Mouse (Mus musculus): ENCODE data around the gene Gm11555. TPM values are rescaled to one million over a fixed set of nuclear protein-coding genes. Genes with fewer than 3 reads are reported as not detected.
"Not testable (repeated sequence)": the region's sequence is repeated elsewhere in the genome, so short reads cannot be mapped to it uniquely, and the experiment has no call there.

Gm11555 gene
- polyA plus RNA-seq (2012; rRNA removed), result not detected in 2 replicates
- not detected in 2 replicates for polyA plus RNA-seq (2014; fragmentation: Nextera tagmentation; extraction: Ambion mirVana)

- H3K4me1 ChIP-seq (replicated peaks; ENCODE audit: control insufficient read depth in 2 of 2, insufficient read depth in 2 of 2, low read length in 1 of 2), result no peaks in the 10 kb centered on the region
- TF ChIP-seq CTCF (IDR thresholded peaks at IDR 0.05; ENCODE audit: low read depth) (no peak), EP300 (IDR thresholded peaks at IDR 0.05; ENCODE audit: low read depth) (no peak)
- no peaks in the 10 kb centered on the region for H3K36me3 ChIP-seq (replicated peaks; ENCODE audit: control insufficient read depth, insufficient read depth, low read depth)
- H3K4me3 ChIP-seq (ENCODE audit: insufficient read depth in 1 of 2, low read depth in 2 of 2, low read length in 2 of 2), result no peak within 1 kb of the TSS
- H3K27me3 ChIP-seq (ENCODE audit: control insufficient read depth, insufficient read depth, low read length), result no peaks in the 10 kb centered on the region
- ATAC-seq (ENCODE audit: insufficient read depth) (no peak), DNase-seq (ENCODE audit: low read depth in 3 of 3, low spot score in 3 of 3) (no peak)
- WGBS (ENCODE audit: insufficient replicate concordance), result 44% methylated on average over 2 of the region's 2 CpGs
- H3K4me2 ChIP-seq (ENCODE audit: low read depth), result no peak within 1 kb of the TSS
- no peak within 1 kb of the TSS for H3K27ac ChIP-seq
- no peaks in the 10 kb centered on the region for H3K9me3 ChIP-seq (ENCODE audit: control insufficient read depth, low read length)
- H3K9ac ChIP-seq (replicated peaks), result no peak within 1 kb of the TSS
Measured at GRCm38 (mm10) chr11:99650136-99650535, at the start of gene Gm11555. Gene Gm11555 (minus strand): TSS chr11:99650236.

GRCm38 (mm10) chr11:99690463-99690862 is 40.4 kb upstream of the Gm11555 start, which contains the start of gene Gm14190:
Gene Gm14190 (minus strand): TSS chr11:99690740.
- no peak within 1 kb of the TSS for H3K9ac ChIP-seq (replicated peaks)
- H3K9me3 ChIP-seq (ENCODE audit: control insufficient read depth, low read length), result no peaks in the 10 kb centered on the region
- ATAC-seq (ENCODE audit: insufficient read depth) (no peak), DNase-seq (ENCODE audit: low read depth in 3 of 3, low spot score in 3 of 3) (no peak)
- H3K27me3 ChIP-seq (ENCODE audit: control insufficient read depth, insufficient read depth, low read length), result no peaks in the 10 kb centered on the region
- no peak within 1 kb of the TSS for H3K4me3 ChIP-seq (ENCODE audit: insufficient read depth in 1 of 2, low read depth in 2 of 2, low read length in 2 of 2)
- no peak within 1 kb of the TSS for H3K4me2 ChIP-seq (ENCODE audit: low read depth)
- no peak within 1 kb of the TSS for H3K27ac ChIP-seq
- no peak for TF ChIP-seq EP300 (IDR thresholded peaks at IDR 0.05; ENCODE audit: low read depth)
- TF ChIP-seq CTCF (IDR thresholded peaks at IDR 0.05; ENCODE audit: low read depth), result no peak
- 43% methylated on average over 1 of the region's 1 CpGs for WGBS (ENCODE audit: insufficient replicate concordance)
- H3K4me1 ChIP-seq (replicated peaks; ENCODE audit: control insufficient read depth in 2 of 2, insufficient read depth in 2 of 2, low read length in 1 of 2), result no peaks in the 10 kb centered on the region
- no peaks in the 10 kb centered on the region for H3K36me3 ChIP-seq (replicated peaks; ENCODE audit: control insufficient read depth, insufficient read depth, low read depth)

- 34% methylated on average over 1 of the region's 1 CpGs for WGBS (ENCODE audit: insufficient replicate concordance)
- H3K4me2 ChIP-seq (ENCODE audit: low read depth); H3K4me3 ChIP-seq (ENCODE audit: insufficient read depth in 1 of 2, low read depth in 2 of 2, low read length in 2 of 2); H3K36me3 ChIP-seq (replicated peaks; ENCODE audit: control insufficient read depth, insufficient read depth, low read depth); DNase-seq (ENCODE audit: low read depth in 3 of 3, low spot score in 3 of 3); H3K9me3 ChIP-seq (ENCODE audit: control insufficient read depth, low read length); ATAC-seq (ENCODE audit: insufficient read depth); H3K27me3 ChIP-seq (ENCODE audit: control insufficient read depth, insufficient read depth, low read length); H3K4me1 ChIP-seq (replicated peaks; ENCODE audit: control insufficient read depth in 2 of 2, insufficient read depth in 2 of 2, low read length in 1 of 2); H3K9ac ChIP-seq (replicated peaks); H3K27ac ChIP-seq: not testable (repeated sequence)
Measured at GRCm38 (mm10) chr11:99685235-99685634, 35.2 kb upstream of the Gm11555 start.

GRCm38 (mm10) chr11:99683481-99683880 is 33.4 kb upstream of the Gm11555 start:
- ATAC-seq (ENCODE audit: insufficient read depth) (no peak), DNase-seq (ENCODE audit: low read depth in 3 of 3, low spot score in 3 of 3) (no peak)
- Histone ChIP-seq H3K27ac (no peak overlapping the region), H3K4me3 (ENCODE audit: insufficient read depth in 1 of 2, low read depth in 2 of 2, low read length in 2 of 2) (no peak overlapping the region), H3K9me3 (ENCODE audit: control insufficient read depth, low read length) (no peaks in the 10 kb centered on the region), H3K4me2 (ENCODE audit: low read depth) (no peak overlapping the region), H3K27me3 (ENCODE audit: control insufficient read depth, insufficient read depth, low read length) (no peaks in the 10 kb centered on the region), H3K4me1 (replicated peaks; ENCODE audit: control insufficient read depth in 2 of 2, insufficient read depth in 2 of 2, low read length in 1 of 2) (no peaks in the 10 kb centered on the region), H3K36me3 (replicated peaks; ENCODE audit: control insufficient read depth, insufficient read depth, low read depth) (no peaks in the 10 kb centered on the region), H3K9ac (replicated peaks) (no peak overlapping the region)
- 66% methylated on average over 2 of the region's 2 CpGs for WGBS (ENCODE audit: insufficient replicate concordance)
- TF ChIP-seq EP300 (IDR thresholded peaks at IDR 0.05; ENCODE audit: low read depth), result no peak
- TF ChIP-seq CTCF (IDR thresholded peaks at IDR 0.05; ENCODE audit: low read depth), result no peak

- H3K36me3 ChIP-seq (replicated peaks; ENCODE audit: control insufficient read depth, insufficient read depth, low read depth), result no peaks in the 10 kb centered on the region
Measured at GRCm38 (mm10) chr11:99665860-99666259, 15.8 kb upstream of the Gm11555 start, which contains the start of gene Krtap4-6. Gene Krtap4-6 (minus strand): TSS chr11:99665960.

More at GRCm38 (mm10) chr11:99665860-99666259, 15.8 kb upstream of the Gm11555 start, which contains the start of gene Krtap4-6:
- H3K27ac ChIP-seq, result no peak within 1 kb of the TSS
- no peak for ATAC-seq (ENCODE audit: insufficient read depth)
- no peaks in the 10 kb centered on the region for H3K9me3 ChIP-seq (ENCODE audit: control insufficient read depth, low read length)
- no peak within 1 kb of the TSS for H3K9ac ChIP-seq (replicated peaks)
- H3K27me3 ChIP-seq (ENCODE audit: control insufficient read depth, insufficient read depth, low read length), result no peaks in the 10 kb centered on the region
- no peak within 1 kb of the TSS for H3K4me3 ChIP-seq (ENCODE audit: insufficient read depth in 1 of 2, low read depth in 2 of 2, low read length in 2 of 2)
- no peak for TF ChIP-seq CTCF (IDR thresholded peaks at IDR 0.05; ENCODE audit: low read depth)
- no peak for TF ChIP-seq EP300 (IDR thresholded peaks at IDR 0.05; ENCODE audit: low read depth)
- H3K4me1 ChIP-seq (replicated peaks; ENCODE audit: control insufficient read depth in 2 of 2, insufficient read depth in 2 of 2, low read length in 1 of 2), result no peaks in the 10 kb centered on the region
- H3K4me2 ChIP-seq (ENCODE audit: low read depth), result no peak within 1 kb of the TSS
- no peak for DNase-seq (ENCODE audit: low read depth in 3 of 3, low spot score in 3 of 3)

Data from liver, embryonic 14.5 days (tissue).